Mouse (Mus musculus): ENCODE measurements at regions not wholly inside any gene's neighbourhood (a gene's known extent, or its start where the extent isn't known, plus 50 kb on each side); places are given as distances from the start of the nearest gene placed in this dataset.

- no peak for TF ChIP-seq USF1 (IDR thresholded peaks at IDR 0.05; ENCODE audit: low read depth)
- no peak for TF ChIP-seq POLR2A (IDR thresholded peaks at IDR 0.05; ENCODE audit: insufficient read length, low read depth)
- no peak for TF ChIP-seq CEBPB (IDR thresholded peaks at IDR 0.05; ENCODE audit: insufficient read depth, poor library complexity, severe bottlenecking)
- TF ChIP-seq POLR2AphosphoS2 (IDR thresholded peaks at IDR 0.05; ENCODE audit: insufficient read length, low read depth), result no peak
These were observed 75.4 kb upstream of the Klf12 start for GRCm38 (mm10) chr14:100359881-100360280.

Measured in myocyte (in vitro differentiated cells).